Mouse (Mus musculus): Measurements from ENCODE around the gene Tmem108.

- no peak for TF ChIP-seq CTCF (IDR thresholded peaks at IDR 0.05; ENCODE audit: low read depth)
- TF ChIP-seq EP300 (IDR thresholded peaks at IDR 0.05; ENCODE audit: low read depth): no peak
These were observed 181.0 kb downstream of the Tmem108 start for GRCm38 (mm10) chr9:103580621-103581020.

Measured in liver, postnatal 0 days (tissue).